Mouse (Mus musculus): ENCODE measurements around the gene Rptor.

Gene Rptor

GRCm38 (mm10) chr11:119848189-119848588 is 245.5 kb downstream of the Rptor start:
- no peak for DNase-seq (ENCODE audit: low read depth, low spot score)

GRCm38 (mm10) chr11:119855999-119856398 is 253.3 kb downstream of the Rptor start:
- DNase-seq (ENCODE audit: low read depth, low spot score), result no peak

- no peak for DNase-seq (ENCODE audit: low read depth, low spot score)
These were observed 260.0 kb downstream of the Rptor start for GRCm38 (mm10) chr11:119862523-119863299.

GRCm38 (mm10) chr11:119863421-119863821 is 260.7 kb downstream of the Rptor start:
- no peak for DNase-seq (ENCODE audit: low read depth, low spot score)

GRCm38 (mm10) chr11:119866837-119867236 is 264.1 kb downstream of the Rptor start:
- no peak for DNase-seq (ENCODE audit: low read depth, low spot score)

GRCm38 (mm10) chr11:119868138-119868537 is 265.4 kb downstream of the Rptor start:
- no peak for DNase-seq (ENCODE audit: low read depth, low spot score)

- DNase-seq (ENCODE audit: low read depth, low spot score), result no peak
These were observed 265.9 kb downstream of the Rptor start for GRCm38 (mm10) chr11:119868556-119868955.

GRCm38 (mm10) chr11:119871141-119871540 is 268.4 kb downstream of the Rptor start:
- DNase-seq (ENCODE audit: low read depth, low spot score), result no peak

- no peak for DNase-seq (ENCODE audit: low read depth, low spot score)
These were observed 270.9 kb downstream of the Rptor start for GRCm38 (mm10) chr11:119873643-119874042.

- DNase-seq (ENCODE audit: low read depth, low spot score), result no peak
These were observed 272.1 kb downstream of the Rptor start for GRCm38 (mm10) chr11:119874841-119875240.

- DNase-seq (ENCODE audit: low read depth, low spot score), result no peak
These were observed 273.0 kb downstream of the Rptor start for GRCm38 (mm10) chr11:119875685-119876084.

- no peak for DNase-seq (ENCODE audit: low read depth, low spot score)
These were observed 274.4 kb downstream of the Rptor start for GRCm38 (mm10) chr11:119877124-119877523.

GRCm38 (mm10) chr11:119879573-119879972 is 276.9 kb downstream of the Rptor start:
- DNase-seq (ENCODE audit: low read depth, low spot score), result no peak

- DNase-seq (ENCODE audit: low read depth, low spot score), result no peak
These were observed 280.9 kb downstream of the Rptor start for GRCm38 (mm10) chr11:119883646-119884045.

- DNase-seq (ENCODE audit: low read depth, low spot score), result no peak
These were observed 287.3 kb downstream of the Rptor start for GRCm38 (mm10) chr11:119889966-119890365.

- DNase-seq (ENCODE audit: low read depth, low spot score), result no peak
These were observed 289.0 kb downstream of the Rptor start for GRCm38 (mm10) chr11:119891601-119892215.

- no peak for DNase-seq (ENCODE audit: low read depth, low spot score)
These were observed 291.0 kb downstream of the Rptor start for GRCm38 (mm10) chr11:119893667-119894236.

- no peak for DNase-seq (ENCODE audit: low read depth, low spot score)
These were observed 291.9 kb downstream of the Rptor start for GRCm38 (mm10) chr11:119894634-119895033.

- DNase-seq (ENCODE audit: low read depth, low spot score), result no peak
These were observed 294.3 kb downstream of the Rptor start for GRCm38 (mm10) chr11:119897041-119897440.

- no peak for DNase-seq (ENCODE audit: low read depth, low spot score)
These were observed 296.3 kb downstream of the Rptor start for GRCm38 (mm10) chr11:119898976-119899375.

GRCm38 (mm10) chr11:119901174-119901573 is 298.5 kb downstream of the Rptor start:
- no peak for DNase-seq (ENCODE audit: low read depth, low spot score)

- no peak for DNase-seq (ENCODE audit: low read depth, low spot score)
These were observed 300.2 kb downstream of the Rptor start for GRCm38 (mm10) chr11:119902891-119903290.

Measured in retina, adult 2 months (tissue).